Mouse (Mus musculus) mouse trophoblast stem cell (cell line): ENCODE results near the gene Nsmce1.

Experiments
- in situ Hi-C, 2 experiments: fragments of 300-500 bp; cut with MseI, MboI; formaldehyde crosslinking; loops; 2 replicates in 1 of 2; 3 replicates in 1 of 2; pipeline ENCODE4 v1.15.1; 2025

The Nsmce1 gene

DNA sequence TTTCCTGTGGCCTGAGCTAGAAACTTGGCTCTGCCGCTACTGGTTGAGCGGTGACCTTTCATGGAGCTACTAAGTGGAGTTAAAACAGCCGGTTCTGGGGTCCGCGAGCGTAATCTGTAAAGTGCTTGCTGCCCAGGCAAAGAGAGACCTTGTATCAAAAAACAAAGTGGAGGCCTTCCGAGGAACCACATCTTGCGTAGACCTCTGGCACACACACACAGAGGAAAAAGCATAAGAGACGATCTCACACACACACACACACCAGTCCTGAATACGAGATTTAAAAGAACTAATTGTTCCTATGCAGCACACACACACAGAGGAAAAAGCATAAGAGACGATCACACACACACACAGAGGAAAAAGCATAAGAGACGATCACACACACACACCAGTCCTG lies 364 bp upstream of the Nsmce1 start:
- in situ Hi-C loops, result no loop called here

DNA sequence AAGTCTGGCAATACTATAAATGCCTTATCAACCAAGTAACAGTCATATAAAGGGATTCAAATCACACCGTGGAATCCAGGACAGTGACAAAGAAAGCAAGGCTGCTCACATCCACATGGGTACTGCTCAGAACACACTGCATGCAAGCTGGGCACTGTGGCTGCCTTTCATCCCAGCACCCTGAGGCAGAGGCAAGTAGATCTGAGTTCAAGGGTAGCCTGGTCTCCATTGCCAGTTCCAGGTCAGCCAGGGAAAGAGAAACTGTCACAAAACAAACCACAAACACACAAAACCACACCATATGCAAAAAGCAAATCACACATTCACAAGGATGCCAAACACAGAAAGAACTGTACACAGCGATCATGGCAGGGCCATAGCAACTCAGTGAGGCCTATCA lies 1.8 kb downstream of the Nsmce1 start:
- in situ Hi-C loops, result no loop called here

DNA sequence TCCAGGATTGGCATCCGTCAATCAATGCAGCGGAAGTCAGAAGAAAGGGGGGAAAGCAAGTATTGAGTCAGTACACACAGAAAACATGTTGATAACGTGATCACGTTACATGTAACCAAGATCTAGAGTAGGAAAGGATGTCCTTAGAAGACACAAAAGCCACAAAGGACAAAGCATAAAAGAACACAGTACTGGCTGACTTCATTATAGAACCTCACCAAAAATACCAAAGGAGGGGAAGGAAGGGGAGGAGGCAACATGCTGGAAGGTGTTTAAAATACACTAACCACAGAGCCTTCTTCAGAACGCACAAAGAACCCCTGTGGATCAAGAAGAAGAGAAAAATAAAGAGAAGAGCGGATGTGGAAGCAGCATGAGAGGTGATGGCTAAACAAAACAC lies 2.7 kb downstream of the Nsmce1 start:
- in situ Hi-C loops, result no loop called here

DNA sequence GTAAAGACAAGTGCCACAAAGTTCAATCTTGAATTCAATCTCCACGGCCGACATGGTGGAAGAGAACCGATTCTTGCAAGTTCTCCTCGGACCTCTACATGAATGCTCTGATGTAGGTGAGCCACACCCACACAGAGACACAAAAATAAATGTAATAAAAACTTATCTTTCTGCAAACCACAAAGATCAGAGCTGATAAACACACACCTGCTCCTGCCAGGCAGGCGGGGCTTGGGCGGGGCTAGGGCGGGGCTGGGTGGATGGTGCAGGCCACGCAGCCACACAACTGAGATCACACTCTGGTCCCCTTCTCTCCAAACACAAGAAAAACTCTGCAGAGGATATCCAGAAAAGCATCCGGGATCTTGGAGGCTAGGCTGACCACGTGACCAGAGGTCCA lies 4.3 kb downstream of the Nsmce1 start:
- in situ Hi-C loops, result no loop called here

DNA sequence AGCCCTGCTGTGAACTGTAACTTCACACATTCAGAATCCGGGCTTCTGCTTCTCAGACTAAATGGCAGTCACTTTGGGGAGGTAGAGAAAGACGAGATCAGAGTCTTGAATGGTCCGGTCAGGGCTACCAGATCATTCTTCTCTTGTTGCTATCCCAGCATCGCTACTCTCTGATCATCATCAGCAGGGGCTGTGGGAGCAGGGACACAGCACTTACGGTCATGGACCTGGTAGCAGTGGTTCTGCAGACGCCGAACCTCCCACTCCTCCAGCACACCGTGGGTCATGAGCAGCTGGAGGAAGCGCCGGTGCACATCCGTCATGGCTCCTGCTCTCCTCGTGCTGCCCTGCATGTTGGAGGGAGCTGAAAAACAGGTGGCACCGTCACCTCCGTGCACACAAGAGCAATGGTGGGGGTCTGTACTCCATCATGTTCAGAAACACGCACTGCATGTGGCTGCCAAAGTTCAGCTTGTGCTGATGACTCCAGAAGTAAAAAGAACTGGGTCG lies 5.2 kb downstream of the Nsmce1 start:
- in situ Hi-C loops, result no loop called here

DNA sequence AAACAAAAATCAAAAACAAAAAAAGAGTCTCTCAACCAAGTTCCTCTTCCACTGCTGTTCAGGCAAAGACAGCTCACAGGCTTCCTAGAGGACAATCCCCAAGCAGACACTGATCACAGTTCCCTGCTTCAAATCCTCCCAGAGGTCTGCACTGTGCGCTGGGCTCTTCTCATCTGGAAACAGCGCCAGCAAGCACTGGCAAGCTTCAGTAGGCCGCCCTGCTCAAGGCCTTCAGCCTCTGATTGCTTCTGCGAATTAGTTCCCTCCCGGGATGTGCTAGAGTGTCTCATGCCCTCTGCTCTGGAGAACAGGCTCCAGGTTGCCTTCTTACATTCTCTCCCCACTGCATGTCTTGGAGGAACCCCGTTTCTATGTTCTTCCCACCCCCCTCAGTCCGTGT lies 6.6 kb downstream of the Nsmce1 start:
- in situ Hi-C loops, result no loop called here

DNA sequence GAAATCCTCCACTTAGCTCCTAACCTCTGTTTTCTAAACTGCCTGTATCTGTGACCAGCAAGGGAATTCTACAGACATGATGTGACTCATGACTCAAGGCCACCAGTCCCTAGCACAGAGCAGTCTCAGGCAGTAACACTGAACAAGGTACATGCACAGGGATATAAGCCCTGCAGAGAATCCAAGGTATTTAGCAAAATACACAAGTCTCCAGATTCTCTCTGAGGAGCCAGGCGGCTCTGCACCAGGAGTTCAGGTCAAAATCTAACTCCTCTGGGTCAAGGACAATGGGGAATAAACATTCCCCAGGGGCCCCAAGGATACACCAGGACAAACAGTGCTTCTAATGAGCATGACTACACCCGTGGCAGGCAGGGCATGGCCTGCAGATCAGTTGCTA lies 8.5 kb downstream of the Nsmce1 start:
- in situ Hi-C loops, result no loop called here

DNA sequence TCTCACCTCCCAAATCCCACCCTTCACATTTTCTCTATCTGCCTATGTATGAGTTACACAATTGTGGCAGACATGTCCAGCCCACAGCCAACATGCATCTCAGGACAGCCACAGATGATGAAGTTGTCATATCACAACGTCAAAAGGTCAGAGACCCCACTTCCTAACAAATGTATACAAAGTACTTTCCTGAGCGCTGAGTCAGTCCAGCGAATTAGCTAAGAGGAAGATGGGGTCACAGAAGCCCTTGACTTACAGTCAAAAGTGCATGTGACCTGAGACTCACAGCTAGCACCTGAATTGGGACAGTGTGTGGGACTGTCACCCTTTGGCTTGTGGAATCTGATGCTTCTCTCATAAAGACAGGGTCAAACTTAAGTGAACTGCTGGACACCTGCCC lies 9.1 kb downstream of the Nsmce1 start:
- in situ Hi-C loops, result no loop called here

DNA sequence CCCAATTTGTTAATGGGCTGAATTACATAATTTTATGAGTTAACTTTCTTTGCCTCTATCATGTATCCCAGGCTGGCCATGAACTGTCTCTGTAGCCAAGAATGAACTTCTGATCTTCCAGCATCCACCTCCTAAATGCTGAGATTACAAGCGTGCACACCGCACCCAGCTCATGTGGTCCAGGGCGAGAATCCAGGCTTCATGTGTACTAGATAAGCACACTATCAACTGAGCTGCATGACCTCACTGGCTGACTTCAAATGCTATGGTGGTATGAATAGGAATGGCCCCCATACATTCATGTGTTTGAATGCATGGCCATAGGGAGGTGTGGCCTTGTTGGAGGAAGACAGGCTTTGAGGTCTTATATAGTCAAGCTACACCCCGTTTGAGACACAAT lies 10.9 kb downstream of the Nsmce1 start:
- in situ Hi-C loops, result no loop called here

DNA sequence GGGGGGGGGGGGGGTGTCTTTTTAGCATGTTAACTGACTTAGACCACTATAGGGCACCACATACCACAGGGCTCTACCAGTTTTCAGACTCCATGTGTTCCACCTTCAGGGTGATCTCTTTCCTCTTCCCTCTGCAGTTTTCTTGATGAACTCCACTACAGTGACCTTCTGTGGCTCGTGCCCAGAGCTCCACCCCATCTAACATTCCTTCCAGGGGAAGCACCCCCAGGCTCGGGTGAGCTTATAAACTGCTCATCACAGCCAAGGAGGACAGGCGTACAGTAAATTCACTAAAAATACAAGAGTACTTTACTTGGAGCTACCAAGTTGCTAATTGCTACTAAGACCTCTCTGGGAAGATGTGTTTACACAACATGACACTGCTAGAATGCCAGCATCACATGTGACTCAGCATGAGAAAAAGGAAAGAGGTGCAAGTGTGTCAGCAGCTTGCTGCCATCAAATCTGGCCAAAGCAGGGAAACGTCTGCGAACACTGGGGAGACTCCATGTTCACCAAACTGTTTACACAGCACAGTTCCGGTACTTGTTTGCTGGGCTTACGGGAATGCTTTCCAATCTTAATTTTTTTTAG lies 12.9 kb downstream of the Nsmce1 start:
- in situ Hi-C loops, result no loop called here

DNA sequence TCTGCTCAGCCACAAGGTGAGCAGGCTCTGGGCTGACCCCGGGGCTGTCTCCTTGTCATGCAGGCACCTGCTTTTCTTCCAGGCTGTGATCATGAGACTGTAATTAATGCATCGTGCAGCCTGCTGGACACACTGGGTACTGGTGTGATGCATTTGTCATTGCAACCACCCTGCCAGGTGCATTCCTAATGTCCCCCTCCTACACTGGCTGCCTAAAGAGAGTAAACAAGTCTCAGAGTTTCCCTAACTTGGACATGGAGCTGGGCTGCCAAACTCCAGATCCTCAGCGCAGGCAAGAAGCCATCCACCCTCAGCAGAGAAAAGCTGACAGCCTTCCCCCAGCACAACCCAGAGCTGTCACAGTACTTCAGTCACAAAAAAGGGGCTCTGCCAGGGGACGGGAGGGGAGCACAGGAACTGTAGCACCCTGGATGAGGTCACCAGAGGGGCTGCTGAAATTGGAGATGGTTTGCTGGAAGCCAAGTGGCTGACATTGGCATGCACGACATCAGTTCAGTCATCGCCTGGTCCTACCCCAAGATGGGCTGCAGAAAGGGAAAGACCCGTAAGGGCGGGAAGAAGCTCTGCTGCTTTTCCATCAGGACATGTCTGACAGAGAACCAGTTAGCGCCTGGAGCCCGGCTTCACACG lies 15.7 kb downstream of the Nsmce1 start:
- in situ Hi-C loops, result no loop called here

DNA sequence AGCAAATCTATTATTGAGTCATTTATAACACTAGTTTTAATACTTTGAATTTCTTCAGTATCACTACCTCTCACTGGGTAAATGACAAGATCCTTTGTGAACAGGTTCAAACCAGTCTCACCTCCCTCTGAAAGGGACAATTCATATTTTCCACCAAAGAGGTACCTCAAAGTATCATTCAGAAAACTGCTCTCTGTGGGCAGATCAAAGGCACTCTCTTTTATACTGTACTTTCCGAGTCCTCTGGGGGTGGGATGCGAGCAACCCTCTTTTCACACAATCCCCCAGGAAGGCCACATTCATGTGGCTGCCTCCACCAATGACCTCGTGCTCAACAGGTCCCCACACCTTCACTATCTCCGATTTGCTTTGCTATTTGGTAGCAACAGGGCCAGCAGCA lies 16.9 kb downstream of the Nsmce1 start:
- in situ Hi-C loops, result loop anchor here (5.0 kb wide), 1 partner anchor 103 kb away; no protein-coding TSS in a partner anchor

DNA sequence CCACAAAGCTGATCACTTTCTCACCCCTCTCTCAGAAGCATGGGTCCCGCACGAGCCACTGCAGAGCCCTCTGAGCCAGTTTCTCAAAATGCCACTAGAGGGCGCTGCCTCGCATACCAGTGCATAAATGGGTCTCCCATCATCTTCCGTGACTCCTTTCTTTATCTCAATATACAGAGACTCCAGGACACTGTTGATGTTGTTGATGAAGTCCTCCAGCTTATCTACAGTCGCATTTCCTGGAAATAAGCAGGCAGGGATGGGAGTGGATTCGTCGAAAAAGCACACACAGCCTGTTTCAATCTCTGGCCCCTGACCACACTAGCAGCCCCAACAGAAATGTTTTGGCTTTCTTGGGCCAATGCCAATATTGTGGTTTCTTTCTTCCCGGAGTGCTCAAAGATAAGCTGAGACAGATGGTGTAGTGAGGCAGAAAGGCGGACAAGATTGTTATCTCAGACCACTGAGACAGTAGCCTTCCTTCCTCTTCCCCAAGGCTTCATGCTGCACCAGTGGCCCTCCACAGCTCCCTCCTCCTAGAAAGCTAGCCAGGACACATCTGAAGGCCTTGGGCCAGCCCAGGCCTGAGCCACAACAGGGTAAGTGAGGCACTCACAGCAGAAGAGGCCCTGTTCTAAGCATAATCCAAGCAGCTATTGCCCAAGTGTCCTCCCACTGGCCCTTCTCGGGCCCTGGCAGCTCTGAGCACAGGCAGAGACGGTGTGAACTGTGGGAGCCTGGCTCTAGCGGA lies 19.2 kb downstream of the Nsmce1 start:
- in situ Hi-C loops, result loop anchor here (5.0 kb wide), 1 partner anchor 105 kb away; no protein-coding TSS in a partner anchor

DNA sequence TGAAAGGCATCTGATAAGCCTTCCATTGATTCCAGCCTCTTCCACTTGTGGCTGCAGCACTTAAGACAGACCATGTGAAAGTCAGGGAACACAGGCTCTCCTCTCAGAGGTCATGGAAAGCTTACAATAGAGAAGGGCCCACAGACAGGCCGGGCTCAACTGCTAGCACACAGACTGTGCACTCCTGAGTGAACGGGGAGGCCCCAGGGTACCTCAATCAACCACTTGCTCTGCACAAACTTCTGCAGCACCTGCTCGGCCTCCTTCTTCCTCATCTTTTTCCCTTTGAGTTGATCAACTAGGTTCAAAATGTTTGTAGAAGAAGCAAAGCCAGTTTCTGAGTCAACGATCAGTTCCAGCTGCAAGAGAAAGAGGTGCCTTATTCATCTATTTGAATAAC lies 20.5 kb downstream of the Nsmce1 start:
- in situ Hi-C loops, result loop anchor here (5.0 kb wide), 1 partner anchor 106 kb away; no protein-coding TSS in a partner anchor

DNA sequence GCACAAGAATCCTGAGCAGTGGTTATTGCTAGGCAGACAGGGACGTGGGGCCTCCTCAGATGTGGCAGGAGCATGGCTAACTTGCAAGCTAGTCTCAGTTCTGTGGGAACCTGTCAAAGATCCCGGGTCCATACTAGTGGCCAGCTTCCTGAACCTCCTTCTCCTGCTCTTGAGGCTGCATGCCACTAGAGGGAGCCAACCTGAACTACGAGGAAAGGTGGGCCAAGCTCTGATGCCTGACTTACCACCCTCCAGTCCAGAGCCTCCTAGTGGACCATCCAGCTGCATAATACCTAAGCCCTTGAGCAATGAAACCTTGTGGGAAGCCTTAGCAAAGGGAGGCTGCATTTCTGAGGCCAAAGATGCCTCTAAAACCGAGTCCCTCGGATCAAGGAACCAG lies 21.5 kb downstream of the Nsmce1 start:
- in situ Hi-C loops, result loop anchor here (5.0 kb wide), 1 partner anchor 107 kb away; no protein-coding TSS in a partner anchor

DNA sequence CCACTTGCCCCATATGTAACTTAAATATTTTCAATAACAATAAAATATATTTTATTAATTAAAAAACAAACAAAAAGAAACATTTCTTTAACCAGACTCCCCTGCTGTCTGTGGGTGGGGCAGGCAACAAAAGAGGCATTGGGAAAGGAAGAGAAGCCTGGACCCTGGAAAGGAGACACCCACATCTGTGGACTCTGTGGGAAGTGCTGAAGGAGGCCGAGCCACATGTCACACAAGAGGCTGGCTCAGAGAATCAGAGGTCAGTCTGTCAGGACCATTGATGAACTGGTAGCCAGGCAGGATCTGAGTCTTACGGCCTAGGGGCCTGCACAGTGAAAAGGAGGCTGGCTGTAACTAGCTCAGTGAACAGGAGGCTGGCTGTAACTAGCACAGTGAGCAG lies 29.2 kb downstream of the Nsmce1 start:
- in situ Hi-C loops, result no loop called here

DNA sequence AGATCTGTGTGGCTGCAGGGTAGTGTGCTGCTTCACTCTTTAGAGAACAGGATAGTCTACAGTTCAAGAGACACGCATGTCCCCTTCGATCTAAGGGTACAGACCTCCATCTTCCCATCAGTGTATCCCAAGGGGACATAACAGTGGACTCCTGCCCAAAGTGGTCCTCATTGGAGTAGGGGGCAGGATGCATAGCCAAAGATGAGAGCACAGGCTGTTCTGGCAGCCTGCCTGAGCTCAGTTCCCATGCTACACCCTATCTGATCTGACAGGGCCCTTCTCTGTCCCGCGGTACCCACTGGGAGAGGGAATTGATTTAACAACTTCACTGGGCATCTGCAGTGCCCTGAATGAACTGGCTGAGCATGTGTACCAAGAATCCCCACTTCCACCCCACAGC lies 37.7 kb downstream of the Nsmce1 start:
- in situ Hi-C loops, result no loop called here

DNA sequence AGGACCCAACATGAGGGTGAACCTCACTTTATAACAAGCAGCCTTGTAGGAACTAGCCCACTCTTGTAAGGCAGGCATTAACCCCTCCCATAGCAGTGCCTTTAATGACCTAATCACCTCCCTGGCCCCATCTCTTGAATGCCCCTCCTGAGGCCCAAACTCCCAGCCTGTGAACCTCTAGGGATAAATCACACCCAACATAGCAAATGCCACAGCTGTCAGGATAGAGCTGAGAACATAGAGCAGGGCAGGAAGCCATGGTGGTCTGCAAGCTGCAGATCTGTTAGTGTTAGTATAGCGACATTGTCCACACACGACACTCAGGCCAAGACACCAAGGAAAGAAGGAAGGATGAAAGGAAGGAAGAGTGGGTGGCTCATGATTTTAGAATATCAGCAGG lies 40.3 kb downstream of the Nsmce1 start:
- in situ Hi-C loops, result no loop called here

DNA sequence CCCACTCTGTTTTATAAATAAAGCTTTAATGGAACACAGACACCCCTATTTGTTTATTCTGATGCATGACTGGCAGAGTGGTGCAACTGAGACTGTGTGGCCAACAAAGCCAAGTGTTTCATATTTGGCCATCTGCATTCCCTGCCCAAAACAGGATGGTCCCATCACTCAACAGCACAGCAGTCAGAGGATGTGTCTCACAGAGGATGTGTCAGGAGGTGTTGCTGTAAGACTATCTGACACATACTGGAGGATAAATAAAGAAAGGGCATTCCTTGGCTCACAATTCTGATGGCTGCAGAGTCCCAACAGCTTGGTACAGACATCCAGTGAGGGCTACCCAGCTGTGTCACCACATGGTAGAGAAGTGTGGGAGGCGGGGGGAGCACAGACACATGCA lies 40.7 kb downstream of the Nsmce1 start:
- in situ Hi-C loops, result no loop called here

DNA sequence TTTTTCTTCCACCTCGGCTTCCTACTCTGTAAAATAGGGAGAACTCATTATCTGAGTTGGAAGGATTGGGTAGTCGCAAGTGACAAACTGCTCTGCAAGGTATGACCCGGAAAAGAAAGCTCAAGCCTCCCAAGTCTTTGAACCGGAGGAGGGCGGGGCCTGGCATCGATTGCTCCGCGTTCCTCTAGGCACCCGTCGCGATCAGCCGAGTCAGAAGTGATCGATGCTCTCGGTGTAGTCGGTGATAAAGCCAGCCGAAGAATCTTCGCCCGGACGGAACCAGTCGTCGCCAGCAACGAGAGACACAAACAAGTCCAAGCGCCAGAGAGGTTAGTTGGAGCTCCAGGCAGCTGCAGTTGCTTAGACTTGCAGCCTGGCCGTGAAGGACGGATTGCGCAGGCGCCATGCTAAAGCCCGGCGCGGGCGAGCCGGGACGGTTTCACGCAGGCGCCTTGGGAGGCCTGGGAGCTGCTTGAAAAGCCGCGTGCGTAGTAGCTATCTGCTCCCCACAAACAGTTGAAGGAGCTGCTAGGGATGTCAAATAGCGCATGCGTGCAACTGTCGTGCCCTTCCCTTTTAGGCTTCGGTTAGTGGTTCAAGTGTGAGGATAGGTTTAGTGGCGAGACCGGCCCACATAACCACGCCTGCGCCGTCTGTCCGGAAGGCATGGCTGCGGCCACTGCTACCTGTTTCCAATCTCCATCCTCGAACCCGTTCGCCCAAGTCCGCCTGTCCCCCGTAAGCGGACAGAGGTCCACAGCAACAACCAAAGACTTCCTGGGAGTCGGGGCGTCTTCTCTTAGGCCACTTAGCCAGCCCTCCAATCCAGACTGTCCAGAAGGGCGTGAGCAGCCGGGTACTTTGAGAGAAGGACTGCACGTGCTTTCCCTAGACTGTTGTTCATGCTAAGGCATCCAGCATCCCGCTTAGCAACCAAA lies 46.7 kb downstream of the Nsmce1 start, which contains the start of gene Kdm8:
Gene Kdm8 (plus strand): TSS at position 213 of the 938 bp plus-strand sequence.
- in situ Hi-C loops, result no loop called here

DNA sequence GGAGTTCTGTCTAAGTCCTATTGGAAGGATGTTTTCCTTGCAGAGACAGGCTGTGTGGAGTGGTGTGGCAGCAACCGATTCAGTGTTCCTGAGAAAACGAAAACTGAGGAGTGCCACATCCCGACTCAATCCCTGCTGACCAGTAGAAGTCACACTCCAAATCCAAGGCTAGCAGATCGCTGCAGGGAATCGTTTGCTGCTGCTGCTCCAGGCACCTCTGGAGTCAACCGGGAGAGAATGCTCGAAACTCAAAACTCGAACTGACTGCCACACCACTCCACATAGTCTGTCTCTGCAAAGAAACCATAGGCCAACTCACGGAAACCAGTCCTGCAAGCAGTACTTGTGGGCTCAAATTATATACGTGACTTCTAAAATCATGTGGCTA lies 47.3 kb downstream of the Nsmce1 start:
- in situ Hi-C loops, result no loop called here

DNA sequence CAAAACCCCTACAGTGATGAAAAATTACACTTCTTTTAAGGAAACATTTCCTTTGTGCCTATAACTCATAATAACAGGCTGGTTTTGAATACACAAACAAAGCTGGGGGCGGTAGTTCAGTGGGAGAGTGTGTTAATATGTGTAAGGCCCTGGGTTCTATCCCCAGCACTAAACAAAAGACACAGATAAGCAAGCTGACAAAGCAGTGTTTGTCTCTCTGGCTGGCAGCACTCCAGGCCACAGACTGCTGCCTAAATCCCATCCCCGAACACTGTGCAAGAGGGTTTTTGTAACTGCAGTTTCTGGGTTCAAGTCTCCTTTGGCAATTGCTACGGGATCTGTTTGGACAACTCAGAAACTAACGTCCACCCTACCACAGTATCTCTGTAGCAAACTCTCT lies 49.1 kb downstream of the Nsmce1 start:
- in situ Hi-C loops, result no loop called here
